Mouse (Mus musculus): Measurements from ENCODE around the gene B020011L13Rik. TPM values are rescaled to one million over a fixed set of nuclear protein-coding genes. Genes with fewer than 3 reads are reported as not detected.
"Not testable (repeated sequence)": the region's sequence is repeated elsewhere in the genome, so short reads cannot be mapped to it uniquely, and the experiment has no call there.

The B020011L13Rik gene
- total RNA-seq (2021), result not detected

GRCm38 (mm10) chr1:117780833-117781232, at the start of gene B020011L13Rik:
Gene B020011L13Rik, plus strand, starts transcription at chr1:117781133.
- DNase-seq (ENCODE audit: extremely low spot score in 1 of 2, low spot score in 1 of 2), result not testable (repeated sequence)

DNA sequence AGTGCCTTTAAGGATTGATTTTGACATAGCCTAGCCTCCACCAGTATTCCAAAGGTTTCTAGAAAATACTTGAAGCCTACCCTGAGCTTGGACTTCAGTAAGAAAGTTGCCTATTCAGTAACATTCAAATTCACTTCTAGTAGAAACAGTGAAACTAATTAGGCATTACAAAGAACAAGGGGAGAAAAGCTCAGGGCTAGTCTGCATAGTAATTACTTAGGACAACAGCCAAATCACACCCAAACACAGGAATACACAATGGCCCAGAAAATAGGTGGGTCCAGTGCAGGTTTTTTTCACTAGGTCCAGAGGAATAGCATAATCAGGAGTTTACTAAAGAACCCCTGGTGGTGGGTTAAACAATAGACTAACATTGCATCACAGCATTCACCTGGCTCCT, 35.3 kb downstream of the B020011L13Rik start:
- not testable (repeated sequence) for DNase-seq (ENCODE audit: extremely low spot score in 1 of 2, low spot score in 1 of 2)

DNA sequence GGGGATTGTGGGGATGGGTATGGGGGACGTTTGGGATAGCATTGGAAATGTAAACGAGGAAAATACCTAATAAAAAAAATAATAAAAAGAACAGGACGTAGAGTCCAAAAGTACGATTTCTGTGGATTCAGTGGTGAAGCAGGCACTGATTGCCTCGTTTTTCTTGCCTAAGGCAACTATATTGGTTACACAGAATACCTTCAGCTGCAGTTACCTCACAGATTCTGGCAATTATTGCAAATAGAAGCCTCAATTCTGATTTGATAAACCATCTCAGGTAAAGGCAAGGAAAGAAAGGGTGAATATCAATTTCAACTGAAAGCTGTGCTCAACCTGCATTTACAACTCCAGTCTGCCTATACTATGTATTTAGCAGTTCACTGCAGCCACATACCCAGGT, 48.8 kb downstream of the B020011L13Rik start, which contains the start of gene Gm28360:
Gene Gm28360 (plus strand): TSS at position 301 of the 400 bp plus-strand sequence.
- not testable (repeated sequence) for DNase-seq (ENCODE audit: extremely low spot score in 1 of 2, low spot score in 1 of 2)

GRCm38 (mm10) chr1:117851718-117852117, 70.8 kb downstream of the B020011L13Rik start:
- not testable (repeated sequence) for DNase-seq (ENCODE audit: extremely low spot score in 1 of 2, low spot score in 1 of 2)

Other genes starting within 250 kb of the B020011L13Rik start
- gene Gm28363, start 84.0 kb upstream of the B020011L13Rik start, total RNA-seq (2021), result not detected
- not detected for gene Gm28360, start 48.9 kb downstream of the B020011L13Rik start, total RNA-seq (2021)
- gene Gm28168, start 146.9 kb downstream of the B020011L13Rik start, total RNA-seq (2021), result not detected
- gene Gm7145, start 184.8 kb downstream of the B020011L13Rik start, total RNA-seq (2021), result not detected